Mouse (Mus musculus) granulocyte monocyte progenitor cell, adult 5-6 weeks (primary cell): ENCODE data around the gene Gm10273. TPM values are rescaled to one million over a fixed set of nuclear protein-coding genes. Genes with fewer than 3 reads are reported as not detected.

Experiments
- total RNA-seq, 2 experiments: library from RNA; stranded (forward) in 1 of 2; stranded (reverse) in 1 of 2; fragments of 200-712, 200-1000 nt in 1 of 2; fragments of >200 nt in 1 of 2; fragmentation: Nextera tagmentation in 1 of 2; gene quantifications; 2 replicates each; pipeline ENCODE4 v1.2.3; 2014 to 2017

Gene Gm10273
- total RNA-seq, 2 experiments from 2014 or later, result 66.7 to 104 TPM

Other genes with a start within 250 kb of the Gm10273 start
- gene Sept10, start 173.8 kb upstream of the Gm10273 start, total RNA-seq (2014; fragmentation: Nextera tagmentation), result 8.8 and 11.6 TPM in 2 replicates
- 7.7 and 17.8 TPM in 2 replicates for gene Sept10, start 173.8 kb upstream of the Gm10273 start, total RNA-seq (2017)
- 6.9 and 8.1 TPM in 2 replicates for gene Sowahc, start 173.7 kb upstream of the Gm10273 start, total RNA-seq (2014; fragmentation: Nextera tagmentation)
- 17.2 and 19.6 TPM in 2 replicates for gene Sowahc, start 173.7 kb upstream of the Gm10273 start, total RNA-seq (2017)
- gene P4ha1, start 72.3 kb upstream of the Gm10273 start, total RNA-seq (2014; fragmentation: Nextera tagmentation), result 18.4 and 23.4 TPM in 2 replicates
- 40.1 and 46.9 TPM in 2 replicates for gene P4ha1, start 72.3 kb upstream of the Gm10273 start, total RNA-seq (2017)
- gene Pla2g12b, start 8.0 kb downstream of the Gm10273 start, total RNA-seq (2014; fragmentation: Nextera tagmentation), result not detected in 2 replicates
- gene Pla2g12b, start 8.0 kb downstream of the Gm10273 start, total RNA-seq (2017), result not detected in 2 replicates
- 1.8 TPM in 1 of 2 replicates, not detected in the other for gene Oit3, start 46.1 kb downstream of the Gm10273 start, total RNA-seq (2014; fragmentation: Nextera tagmentation)
- gene Oit3, start 46.1 kb downstream of the Gm10273 start, total RNA-seq (2017), result not detected in 2 replicates
- gene Gm10322, start 220.4 kb downstream of the Gm10273 start, total RNA-seq (2014; fragmentation: Nextera tagmentation), result not detected in 2 replicates
- not detected in 2 replicates for gene Gm10322, start 220.4 kb downstream of the Gm10273 start, total RNA-seq (2017)
- gene Mcu, start 221.1 kb downstream of the Gm10273 start, total RNA-seq (2014; fragmentation: Nextera tagmentation), result 29.6 and 40.0 TPM in 2 replicates
- gene Mcu, start 221.1 kb downstream of the Gm10273 start, total RNA-seq (2017), result 43.1 and 46.4 TPM in 2 replicates